Mouse (Mus musculus) R1 (cell line): ENCODE results near the gene Rab42.

Experiments used
- DNase-seq: peaks from one replicate; pipeline ENCODE4 v3.0.0-alpha.2; 2018; ENCODE audit warnings: low read depth, low spot score

The Rab42 gene

DNA sequence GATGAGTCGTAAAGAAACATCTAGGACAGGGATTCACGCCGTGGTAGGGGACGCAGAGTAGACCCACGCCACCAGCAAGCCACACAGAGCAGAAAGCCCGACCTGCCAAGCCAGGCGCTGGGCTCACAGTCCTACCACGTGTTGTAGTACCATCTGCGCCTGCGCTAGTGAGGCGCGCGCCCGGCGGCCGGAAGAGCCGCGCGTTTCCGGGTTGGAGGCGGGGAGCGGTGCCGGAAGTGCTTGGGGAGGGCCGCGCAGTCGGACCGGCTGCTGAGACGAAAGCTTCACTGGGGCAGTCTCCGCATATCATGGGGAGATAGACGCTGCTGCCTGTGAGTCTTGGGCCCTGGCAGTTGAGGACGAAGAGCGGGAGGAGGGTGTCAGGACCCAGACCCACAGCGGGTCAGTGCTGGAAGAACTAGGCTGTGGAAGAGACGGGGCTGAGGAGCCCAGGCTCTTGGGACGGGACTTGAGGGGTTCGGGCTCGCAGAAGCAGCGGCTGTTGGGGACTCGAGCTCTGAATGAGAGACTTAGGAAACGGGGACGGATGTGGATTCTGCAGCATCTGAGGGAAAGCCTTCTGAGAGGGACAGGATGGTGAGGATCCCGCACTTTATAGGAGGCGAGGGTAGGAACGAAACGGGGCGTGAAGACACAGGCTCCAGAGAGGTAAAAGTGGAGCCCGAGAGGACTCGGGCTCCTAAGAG, 28.9 kb downstream of the Rab42 start, which contains the start of gene Taf12:
TSS of gene Taf12 (plus strand) at position 220 of the 707 bp plus-strand sequence.
- peak; percentile 95 for DNase-seq

DNA sequence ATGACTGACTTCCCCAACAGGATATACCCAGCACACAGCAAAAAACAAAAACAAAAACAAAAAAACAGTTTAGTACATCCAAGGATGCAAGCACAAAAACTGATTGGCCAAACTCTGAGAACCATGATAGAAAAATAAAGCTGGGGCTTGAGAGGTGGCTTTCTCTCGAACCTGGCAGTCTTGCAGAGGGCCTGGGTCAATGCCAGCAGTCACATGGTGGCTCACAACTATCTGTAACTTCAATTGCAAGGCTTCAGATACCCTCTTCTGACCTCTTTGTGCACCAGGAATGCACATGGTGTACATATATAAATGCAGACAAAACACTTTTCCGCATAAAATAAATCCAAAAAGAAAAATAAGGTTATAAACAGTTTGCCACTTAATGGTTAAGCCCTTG, 30.0 kb downstream of the Rab42 start:
- no peak for DNase-seq

DNA sequence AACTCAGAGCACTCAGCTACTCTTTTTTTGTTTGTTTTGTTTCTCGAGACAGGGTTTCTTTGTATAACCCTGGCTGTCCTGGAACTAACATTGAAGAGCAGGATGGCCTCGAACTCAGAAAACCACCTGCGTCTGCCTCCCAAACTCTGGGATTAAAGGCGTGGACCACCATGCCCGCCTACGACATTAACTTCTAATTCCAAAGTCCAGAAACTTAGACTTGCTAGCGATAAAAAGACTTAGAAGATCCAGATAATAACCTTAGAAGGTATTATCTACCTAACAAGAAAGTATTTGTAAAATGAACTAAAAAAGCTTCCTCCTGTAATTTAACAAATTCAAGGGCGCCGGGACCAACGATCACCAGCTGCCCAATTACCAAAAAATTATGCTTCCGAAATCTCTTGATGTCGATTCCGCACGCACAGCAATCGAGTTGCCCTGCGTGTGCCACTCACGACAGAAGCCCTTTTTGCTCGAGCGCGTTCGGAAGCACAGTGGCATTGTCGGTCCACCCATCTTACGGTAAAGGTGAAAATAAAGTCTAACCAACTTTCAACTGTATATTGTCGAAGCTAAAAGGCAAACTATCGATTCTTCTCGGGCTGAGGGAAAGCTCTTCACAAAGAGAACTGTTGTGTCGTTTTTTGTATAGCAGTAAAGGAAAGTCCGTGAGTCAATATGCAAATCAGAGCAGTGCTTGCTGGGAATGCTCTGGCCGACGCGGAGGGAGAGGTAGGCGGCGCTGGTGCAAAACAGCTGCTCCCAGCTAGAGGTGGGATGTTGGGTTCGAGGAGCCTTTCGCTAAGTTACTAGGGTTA, 33.2 kb downstream of the Rab42 start:
- DNase-seq, result peak; percentile 97

DNA sequence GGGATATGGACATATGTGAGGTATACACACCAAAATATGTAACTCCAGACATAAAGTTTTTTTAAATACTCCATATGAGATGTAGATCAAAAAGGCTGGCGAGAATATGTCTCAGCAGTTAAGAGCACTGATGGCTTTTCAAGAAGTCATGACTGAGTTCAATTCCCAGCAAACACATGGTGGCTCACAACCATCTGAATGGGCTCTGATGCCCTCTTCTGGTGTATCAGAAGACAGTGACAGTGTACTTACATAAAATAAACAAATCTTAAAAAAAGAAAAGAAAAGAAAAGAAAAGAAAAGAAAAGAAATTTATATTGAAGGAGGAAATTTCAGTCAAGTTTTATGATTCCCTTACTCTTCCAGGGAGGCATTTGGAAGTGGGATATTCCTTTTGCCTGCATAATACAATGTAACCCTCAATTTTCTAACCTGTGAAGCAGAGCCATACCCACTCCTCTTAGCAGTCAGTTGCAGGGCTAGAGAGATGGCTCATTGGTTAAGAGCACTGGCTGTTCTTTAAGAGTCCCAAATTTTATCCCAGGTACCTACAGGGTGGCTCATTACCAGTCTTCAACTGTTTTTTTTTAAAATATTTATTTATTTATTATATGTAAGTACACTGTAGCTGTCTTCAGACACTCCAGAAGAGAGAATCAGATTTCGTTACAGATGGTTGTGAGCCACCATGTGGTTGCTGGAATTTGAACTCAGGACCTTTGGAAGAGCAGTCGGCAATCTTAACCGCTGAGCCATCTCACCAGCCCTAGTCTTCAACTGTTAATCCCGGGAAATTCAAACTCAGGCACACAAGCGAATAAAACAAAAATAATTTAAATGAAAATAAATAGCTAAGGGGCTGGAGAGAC, 34.1 kb downstream of the Rab42 start:
- DNase-seq, result peak; percentile 58

DNA sequence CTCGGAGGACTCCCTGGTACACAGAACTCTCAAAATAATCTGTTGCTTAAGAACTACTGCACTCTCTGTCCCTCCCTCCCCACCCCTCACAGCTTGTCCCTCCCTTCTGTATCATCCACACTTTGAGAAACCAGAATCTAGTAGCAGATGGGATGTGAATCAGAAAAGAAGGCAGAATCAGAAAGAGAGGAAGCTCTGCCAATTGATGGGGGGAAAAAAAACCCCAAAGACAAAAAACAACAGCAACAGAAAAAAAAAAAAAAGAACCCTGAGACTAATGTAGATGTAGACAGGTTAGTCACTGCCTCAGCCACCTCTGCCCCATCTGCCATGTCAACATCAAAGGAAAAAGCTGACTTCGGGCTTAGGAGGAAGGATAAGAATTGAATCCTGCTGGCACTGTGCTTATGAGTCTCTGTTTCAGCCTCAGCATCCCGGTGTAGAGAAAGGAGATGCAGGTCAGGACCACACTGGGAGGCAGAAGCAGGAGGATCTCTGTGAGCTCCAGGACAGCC, 36.3 kb downstream of the Rab42 start:
- no peak for DNase-seq

DNA sequence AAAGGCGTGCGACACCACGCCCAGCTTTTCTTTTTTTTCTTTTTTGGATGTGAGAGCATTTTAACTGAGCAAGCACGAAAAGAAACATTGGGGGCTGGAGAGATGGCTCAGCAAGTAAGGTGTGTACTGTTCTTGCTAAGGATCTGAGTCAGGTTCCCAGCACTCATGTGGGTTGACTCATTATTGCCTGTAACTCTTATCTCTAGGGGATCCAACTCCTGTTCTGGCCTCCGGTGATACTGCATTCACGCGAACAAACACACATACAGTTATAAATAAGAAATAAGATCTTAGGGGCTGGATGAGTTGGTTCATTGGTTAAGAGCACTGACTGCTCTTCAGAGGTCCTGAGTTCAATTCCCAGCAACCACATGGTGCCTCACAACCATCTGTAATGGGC, 39.9 kb downstream of the Rab42 start:
- DNase-seq, result no peak

DNA sequence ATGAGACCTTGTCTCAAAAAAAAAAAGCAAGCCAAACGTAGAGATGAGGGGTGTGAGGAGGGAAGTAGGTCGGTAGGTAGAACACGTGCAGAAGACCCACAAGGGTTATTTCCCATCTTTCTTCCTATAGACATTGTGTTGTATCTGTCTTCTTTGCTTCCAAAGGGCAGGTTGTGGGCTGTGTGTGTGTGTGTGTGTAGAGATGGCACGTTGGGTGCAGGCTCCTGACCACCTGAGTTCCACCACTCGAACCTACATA, 40.9 kb downstream of the Rab42 start:
- DNase-seq, result no peak

DNA sequence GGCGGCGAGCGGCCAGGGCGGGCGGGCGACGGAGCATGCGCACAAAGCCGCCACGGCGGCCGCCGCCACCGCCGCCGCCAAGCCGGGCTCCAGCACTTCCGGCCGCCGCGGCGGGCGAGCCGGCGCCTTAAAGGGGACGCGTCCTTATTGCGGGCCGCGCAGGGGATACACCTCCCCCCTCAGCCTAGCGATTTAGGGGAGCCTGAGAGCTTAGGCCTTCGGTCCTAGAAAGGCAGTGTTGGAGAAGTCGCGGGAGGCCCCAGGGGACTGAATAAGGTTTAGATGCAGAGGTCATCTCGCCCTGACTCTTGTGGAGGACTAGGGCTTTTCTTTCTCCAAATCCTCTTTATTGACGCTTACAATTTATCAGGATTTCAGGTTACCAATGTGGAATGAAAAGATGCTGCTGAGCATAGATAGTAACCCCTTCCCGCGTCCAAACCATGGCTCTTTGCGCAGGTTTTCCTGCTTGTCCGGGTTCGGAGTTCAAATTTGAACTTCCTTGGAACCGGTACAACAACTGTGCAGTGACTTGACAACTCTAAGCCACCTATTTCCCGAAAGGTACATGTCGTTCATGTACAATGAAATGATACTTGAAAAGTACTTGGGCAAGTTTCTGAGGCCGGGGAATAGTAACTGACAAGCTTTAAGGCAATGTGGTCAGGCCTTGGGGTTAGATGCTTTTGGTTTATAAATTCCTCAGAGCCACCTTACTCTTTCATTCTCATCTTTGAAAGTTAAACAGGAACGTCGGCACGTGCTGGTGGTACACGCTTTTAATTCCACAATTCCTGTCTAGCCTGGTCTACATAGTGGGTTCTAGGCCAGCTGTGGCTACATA, 41.4 kb downstream of the Rab42 start, which contains the start of gene Gmeb1:
TSS of gene Gmeb1 (minus strand) at position 89 of the 844 bp plus-strand sequence.
- DNase-seq, result peak; percentile 86

DNA sequence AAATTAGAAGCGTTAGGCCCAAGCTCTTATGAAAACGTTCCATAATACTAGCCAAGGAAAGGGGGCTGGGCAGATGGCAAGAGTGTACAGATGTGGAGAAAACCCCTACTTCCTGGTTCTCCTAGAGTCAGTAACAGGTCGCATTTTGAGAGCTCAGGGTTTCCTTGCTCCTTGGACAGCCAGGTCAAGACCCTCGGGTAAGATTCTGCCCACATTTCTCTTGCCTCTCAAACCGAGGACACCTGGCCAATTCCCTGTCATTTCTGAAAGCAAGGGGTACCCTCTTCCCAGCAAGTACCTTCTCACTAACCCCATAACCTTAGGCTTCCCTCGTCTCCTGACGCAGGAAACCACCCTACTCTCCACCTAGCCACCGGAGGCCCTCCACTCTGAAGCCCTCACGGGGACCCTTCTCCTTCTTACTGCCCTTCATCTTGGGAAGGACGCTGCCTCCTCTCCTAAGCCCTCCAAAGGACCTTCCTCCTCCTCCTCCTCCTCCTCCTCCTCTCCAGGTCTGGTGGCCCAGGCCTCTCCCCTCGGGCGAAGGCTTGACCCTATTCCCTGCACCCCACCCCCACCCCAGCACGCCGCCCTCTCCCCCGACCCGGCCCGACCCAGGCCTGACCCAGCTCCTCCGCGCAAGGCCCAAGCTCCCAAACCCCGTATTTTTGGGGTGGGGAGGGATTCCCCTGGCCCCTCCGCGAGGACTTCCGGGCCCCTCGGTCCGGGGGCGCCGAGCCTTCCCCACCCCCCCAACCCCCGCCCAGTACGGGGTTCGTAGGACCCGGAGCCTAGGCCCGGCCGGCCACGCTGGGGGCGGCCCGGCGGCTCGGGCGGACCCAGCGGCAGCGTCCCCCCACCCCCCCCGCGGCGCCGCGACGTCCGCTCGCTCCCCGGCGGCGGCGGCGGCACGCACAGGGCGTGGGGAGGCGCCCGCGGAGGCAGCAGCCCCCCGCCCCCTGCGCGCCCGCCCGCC, 42.5 kb downstream of the Rab42 start:
- peak; percentile 50 for DNase-seq

DNA sequence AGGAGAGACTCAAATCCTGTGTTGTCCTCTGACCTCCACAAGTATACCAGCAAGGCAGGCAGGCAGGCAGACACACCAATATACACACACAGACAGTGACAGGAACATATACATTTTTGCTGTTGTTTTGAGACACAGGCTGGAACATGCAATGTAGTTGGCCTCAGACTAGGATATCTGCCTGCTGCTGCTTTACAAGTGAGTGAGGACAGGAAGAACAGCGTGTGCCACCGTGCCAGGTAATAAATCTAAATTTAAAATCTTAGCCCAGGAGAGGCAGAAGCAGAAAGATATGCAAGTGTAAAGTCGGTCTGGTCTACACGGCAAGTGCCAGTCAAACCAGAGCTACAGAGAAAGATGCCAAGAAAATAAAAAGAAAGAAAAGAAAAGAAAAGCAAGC, 43.9 kb downstream of the Rab42 start:
- no peak for DNase-seq

DNA sequence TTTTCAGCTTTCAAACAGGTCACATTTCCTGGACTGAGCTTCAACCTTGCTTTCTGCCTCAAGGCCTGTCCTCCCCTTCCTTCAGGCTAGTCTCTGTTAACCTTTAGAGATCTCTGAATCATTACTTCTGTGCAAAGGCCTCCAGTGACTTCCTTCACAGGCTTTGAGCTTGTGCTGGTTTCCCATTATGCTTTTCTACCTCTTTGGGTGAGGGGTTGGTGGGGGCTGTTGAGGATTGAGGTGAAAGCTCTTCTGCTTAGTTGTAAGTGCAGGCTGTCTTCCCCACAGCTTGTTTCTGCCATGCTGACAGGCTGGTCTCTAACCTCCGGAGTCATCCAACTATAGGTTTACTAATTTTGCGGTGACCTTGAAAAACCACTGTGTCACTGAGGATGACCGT, 46.8 kb downstream of the Rab42 start:
- no peak for DNase-seq

DNA sequence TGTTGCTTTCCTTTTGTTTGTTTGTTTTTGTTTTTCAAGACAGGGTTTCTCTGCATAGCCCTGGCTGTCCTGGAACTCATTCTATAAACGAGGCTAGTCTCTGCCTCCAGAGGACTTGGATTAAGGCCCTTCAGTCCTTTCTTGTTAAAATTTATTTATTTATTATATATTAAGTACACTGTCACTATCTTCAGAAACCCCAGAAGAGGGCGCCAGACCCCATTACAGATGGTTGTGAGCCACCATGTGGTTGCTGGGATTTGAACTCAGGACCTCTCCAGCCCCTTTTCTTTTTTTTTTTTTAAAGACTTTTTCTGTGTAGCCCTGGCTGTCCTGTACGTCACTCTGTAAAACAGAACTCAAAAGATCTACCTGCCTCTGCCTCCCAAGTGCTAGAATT, 48.2 kb downstream of the Rab42 start:
- no peak for DNase-seq

DNA sequence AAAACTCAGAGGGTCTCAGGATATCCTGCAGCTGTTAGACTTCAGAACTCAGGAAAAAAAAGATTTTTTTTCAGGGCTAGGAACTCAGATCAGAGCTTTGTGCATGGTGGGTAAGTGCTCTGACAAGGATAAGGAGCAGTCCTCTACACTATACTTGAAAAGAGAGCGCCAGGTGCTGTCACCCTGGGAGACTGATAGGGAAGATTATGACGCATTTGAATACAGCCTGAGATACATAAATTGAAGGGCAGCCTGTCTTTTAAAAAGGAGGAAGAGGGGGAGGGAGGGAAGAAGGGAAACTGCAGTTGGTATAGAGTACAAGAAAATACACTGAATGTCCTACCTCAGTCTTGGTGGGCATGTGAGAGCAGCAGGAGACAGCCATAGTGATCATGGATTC, 49.6 kb downstream of the Rab42 start:
- no peak for DNase-seq

DNA sequence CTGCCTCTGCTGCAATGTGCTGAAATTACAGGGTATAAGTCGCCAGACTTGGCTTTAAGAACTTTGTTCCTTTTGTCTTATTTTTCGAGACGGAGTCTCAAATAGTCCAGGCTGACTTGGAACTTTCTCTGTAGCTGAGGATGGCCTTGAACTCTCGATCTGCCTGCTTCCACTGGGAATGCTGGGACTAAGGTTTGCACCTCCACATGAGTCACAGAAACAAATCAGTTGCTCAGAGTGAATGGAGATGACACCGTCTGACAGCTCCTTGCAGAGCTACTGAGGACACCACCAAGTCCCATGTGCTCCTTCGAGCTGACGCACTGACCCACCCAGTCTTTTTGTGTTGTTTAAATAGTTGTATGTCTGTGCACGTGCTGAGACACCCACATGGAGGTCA, 50.1 kb downstream of the Rab42 start:
- DNase-seq, result peak; percentile 49
